In the genomic region with DNA sequence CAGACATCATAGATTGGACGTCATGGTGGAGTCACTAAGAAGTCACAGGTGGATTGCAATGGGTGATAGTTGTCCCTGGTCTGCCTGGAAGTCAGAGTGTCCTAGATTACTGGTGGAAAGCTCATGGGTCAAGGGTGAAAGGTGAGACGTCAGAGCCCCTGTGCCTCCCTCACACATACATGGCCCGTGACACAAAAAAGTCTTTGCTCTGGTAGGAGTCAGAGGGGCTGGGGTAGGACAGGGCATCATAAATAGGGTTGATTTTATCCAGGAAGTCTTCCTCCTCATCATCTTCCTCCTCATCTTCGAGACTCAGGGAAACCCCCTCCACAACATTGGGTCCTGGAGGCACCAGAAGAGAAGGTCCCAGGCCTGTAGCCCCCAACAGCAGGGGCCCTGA, we compare ENCODE assay signal across 27 mouse cellular contexts. TPM values are rescaled to one million over a fixed set of nuclear protein-coding genes. Genes with fewer than 3 reads are reported as not detected.
DNase-seq lines count a peak whose midpoint lies in the region; ATAC-seq and TF ChIP-seq lines count a peak whose summit lies in the region.
"Had no signal": no experiment of that assay in that cellular context is flagged by ENCODE, and none has a peak within 500 bp of the region (broad histone marks: within the 10 kb centered on the region; RNA-seq: fewer than 3 reads in every experiment).

No protein-coding gene starts in this region.

- no peak overlapping the region for H3K9ac ChIP-seq in hindbrain, postnatal 0 days (replicated peaks; ENCODE audit: low read length)
- H3K9ac ChIP-seq in hindbrain, embryonic 16.5 days (ENCODE audit: low read depth, low read length): no peak overlapping the region
- no peak overlapping the region for H3K9ac ChIP-seq in midbrain, embryonic 15.5 days
- H3K9ac ChIP-seq: embryonic facial prominence, embryonic 12.5 days; embryonic facial prominence, embryonic 15.5 days had no signal

- peaks cover 9% of the 10 kb centered on the region; the same call in 1 of the 2 replicates for H3K4me1 ChIP-seq in hindbrain, postnatal 0 days (ENCODE audit: insufficient read depth, low read length)
- peaks cover 16% of the 10 kb centered on the region for H3K4me1 ChIP-seq in hindbrain, embryonic 16.5 days (ENCODE audit: control insufficient read depth, insufficient read depth, low read depth, low read length)
- peaks cover 25% of the 10 kb centered on the region for H3K4me1 ChIP-seq in midbrain, embryonic 10.5 days
- peaks cover 20% of the 10 kb centered on the region for H3K4me1 ChIP-seq in midbrain, embryonic 15.5 days

- H3K27me3 ChIP-seq in hindbrain, postnatal 0 days (ENCODE audit: insufficient read depth, low read length): no peaks in the 10 kb centered on the region
- H3K27me3 ChIP-seq in hindbrain, embryonic 16.5 days (replicated peaks; ENCODE audit: control insufficient read depth, insufficient read depth, low read length): no peaks in the 10 kb centered on the region
- no peaks in the 10 kb centered on the region for H3K27me3 ChIP-seq in midbrain, embryonic 10.5 days (ENCODE audit: low read depth, poor library complexity, severe bottlenecking)
- H3K27me3 ChIP-seq in midbrain, embryonic 15.5 days (replicated peaks): no peaks in the 10 kb centered on the region
- H3K27me3 ChIP-seq: embryonic facial prominence, embryonic 12.5 days; embryonic facial prominence, embryonic 15.5 days had no signal

- TF ChIP-seq CTCF in hindbrain, postnatal 0 days (IDR thresholded peaks at IDR 0.05; ENCODE audit: low read depth): no peak

- 0 out of 2 replicates have a peak, but pooled peaks cover 2% of the 10 kb centered on the region for H3K9me3 ChIP-seq in hindbrain, postnatal 0 days (ENCODE audit: low read length)
- H3K9me3 ChIP-seq in hindbrain, embryonic 16.5 days (ENCODE audit: control insufficient read depth, low read length): peaks cover 2% of the 10 kb centered on the region
- H3K9me3 ChIP-seq in midbrain, embryonic 10.5 days (replicated peaks): peaks cover 17% of the 10 kb centered on the region
- H3K9me3 ChIP-seq in midbrain, embryonic 15.5 days: peaks cover 7% of the 10 kb centered on the region; the same call in 1 of the 2 replicates

- WGBS in hindbrain, postnatal 0 days: 88% methylated on average over 4 of the region's 4 CpGs
- 86% methylated on average over 4 of the region's 4 CpGs for WGBS in hindbrain, embryonic 16.5 days
- 92% methylated on average over 4 of the region's 4 CpGs for WGBS in midbrain, embryonic 10.5 days
- WGBS in midbrain, embryonic 15.5 days: 93% methylated on average over 4 of the region's 4 CpGs

- peak; percentile 65 for DNase-seq in cerebellum, adult 9-11 months
- no peak for DNase-seq in cerebellum, adult 18-20 months
- DNase-seq in hindbrain, postnatal 0 days (ENCODE audit: low spot score): no peak
- no peak for DNase-seq in midbrain, embryonic 10.5 days (ENCODE audit: low spot score)
- DNase-seq: adrenal gland, adult 2 months; adrenal gland, postnatal 14 days; cerebellum, adult 8-10 months; cerebellum, postnatal 25 days; forebrain, postnatal 0 days; gastrocnemius, adult 2 months; gastrocnemius, postnatal 14 days had no signal

- ATAC-seq in hindbrain, postnatal 0 days: no peak
- no peak for ATAC-seq in hindbrain, embryonic 16.5 days
- no peak for ATAC-seq in midbrain, embryonic 15.5 days (replicated peaks)
- ATAC-seq: CD4-positive, CD25-positive, alpha-beta regulatory T cell, adult 4 months; forebrain, embryonic 14.5 days; forebrain, postnatal 0 days; intestine, postnatal 0 days had no signal

- H3K4me3 ChIP-seq in hindbrain, postnatal 0 days (ENCODE audit: low read length): no peak overlapping the region
- no peak overlapping the region for H3K4me3 ChIP-seq in hindbrain, embryonic 16.5 days (ENCODE audit: low read length)
- H3K4me3 ChIP-seq in midbrain, embryonic 10.5 days: 0 out of 2 replicates have a peak overlapping the region, but pooled peaks have one; percentile 100
- no peak overlapping the region for H3K4me3 ChIP-seq in midbrain, embryonic 15.5 days
- H3K4me3 ChIP-seq: embryonic facial prominence, embryonic 15.5 days had no signal

- H3K27ac ChIP-seq in hindbrain, postnatal 0 days: peak overlapping the region; percentile 87; the same call in 1 of the 2 replicates
- H3K27ac ChIP-seq in hindbrain, embryonic 16.5 days (ENCODE audit: low read depth, low read length): no peak overlapping the region
- no peak overlapping the region for H3K27ac ChIP-seq in midbrain, embryonic 10.5 days (replicated peaks)
- no peak overlapping the region for H3K27ac ChIP-seq in midbrain, embryonic 15.5 days

- no peaks in the 10 kb centered on the region for H3K36me3 ChIP-seq in hindbrain, postnatal 0 days (ENCODE audit: insufficient read depth, low read length)
- H3K36me3 ChIP-seq in hindbrain, embryonic 16.5 days (ENCODE audit: control insufficient read depth, insufficient read depth, low read length): peaks cover 8% of the 10 kb centered on the region
- peaks cover 58% of the 10 kb centered on the region for H3K36me3 ChIP-seq in midbrain, embryonic 10.5 days
- H3K36me3 ChIP-seq in midbrain, embryonic 15.5 days (replicated peaks): peaks cover 5% of the 10 kb centered on the region; the same call in 1 of the 2 replicates

- H3K4me2 ChIP-seq in hindbrain, postnatal 0 days (ENCODE audit: low read depth, low read length): no peak overlapping the region
- H3K4me2 ChIP-seq in hindbrain, embryonic 16.5 days (ENCODE audit: low read length): no peak overlapping the region
- no peak overlapping the region for H3K4me2 ChIP-seq in midbrain, embryonic 15.5 days

RNA-seq across cellular contexts. Expression of gene Tomm40, which starts 2.1 kb away (rescaled TPM):
- 147 and 151 TPM in 2 replicates for total RNA-seq in hindbrain, postnatal 0 days (2014; rRNA removed)
- polyA plus RNA-seq in hindbrain, postnatal 0 days (2015; fragmentation: Nextera tagmentation; extraction: Ambion mirVana): 172 and 173 TPM in 2 replicates
- 134 and 135 TPM in 2 replicates for polyA plus RNA-seq in hindbrain, embryonic 16.5 days (2015; fragmentation: Nextera tagmentation; extraction: Ambion mirVana)
- polyA plus RNA-seq in midbrain, embryonic 10.5 days (2016; fragmentation: Nextera tagmentation; extraction: Ambion mirVana): 189 and 210 TPM in 2 replicates
- 139 and 156 TPM in 2 replicates for polyA plus RNA-seq in midbrain, embryonic 15.5 days (2015; fragmentation: Nextera tagmentation; extraction: Ambion mirVana)

RNA-seq across cellular contexts. Expression of gene Apoe, which starts 18.4 kb away (rescaled TPM):
- total RNA-seq in hindbrain, postnatal 0 days (2014; rRNA removed): 2,123 and 2,525 TPM in 2 replicates
- polyA plus RNA-seq in hindbrain, postnatal 0 days (2015; fragmentation: Nextera tagmentation; extraction: Ambion mirVana): 3,307 and 3,685 TPM in 2 replicates
- polyA plus RNA-seq in hindbrain, embryonic 16.5 days (2015; fragmentation: Nextera tagmentation; extraction: Ambion mirVana): 849 and 1,414 TPM in 2 replicates
- 166 and 199 TPM in 2 replicates for polyA plus RNA-seq in midbrain, embryonic 10.5 days (2016; fragmentation: Nextera tagmentation; extraction: Ambion mirVana)
- polyA plus RNA-seq in midbrain, embryonic 15.5 days (2015; fragmentation: Nextera tagmentation; extraction: Ambion mirVana): 385 and 514 TPM in 2 replicates

RNA-seq across cellular contexts. Expression of gene Apoc1, which starts 24.9 kb away (rescaled TPM):
- total RNA-seq in hindbrain, postnatal 0 days (2014; rRNA removed): 1.5 and 2.3 TPM in 2 replicates
- polyA plus RNA-seq in hindbrain, postnatal 0 days (2015; fragmentation: Nextera tagmentation; extraction: Ambion mirVana): 13.9 and 14.2 TPM in 2 replicates
- polyA plus RNA-seq in hindbrain, embryonic 16.5 days (2015; fragmentation: Nextera tagmentation; extraction: Ambion mirVana): 1.4 and 3.1 TPM in 2 replicates
- polyA plus RNA-seq in midbrain, embryonic 10.5 days (2016; fragmentation: Nextera tagmentation; extraction: Ambion mirVana): 1.7 and 1.9 TPM in 2 replicates
- polyA plus RNA-seq in midbrain, embryonic 15.5 days (2015; fragmentation: Nextera tagmentation; extraction: Ambion mirVana): 1.5 and 1.6 TPM in 2 replicates
- total RNA-seq: hematopoietic stem cell, adult 5-6 weeks; MEL had no signal
- polyA plus RNA-seq: C2C12; CD4-positive, CD25-positive, alpha-beta regulatory T cell, adult 4 months had no signal

RNA-seq across cellular contexts. Expression of gene Nectin2, which starts 32.9 kb away (rescaled TPM):
- 68.9 and 76.5 TPM in 2 replicates for total RNA-seq in hindbrain, postnatal 0 days (2014; rRNA removed)
- polyA plus RNA-seq in hindbrain, postnatal 0 days (2015; fragmentation: Nextera tagmentation; extraction: Ambion mirVana): 55.6 and 57.5 TPM in 2 replicates
- 57.7 and 59.7 TPM in 2 replicates for polyA plus RNA-seq in hindbrain, embryonic 16.5 days (2015; fragmentation: Nextera tagmentation; extraction: Ambion mirVana)
- 76.4 and 88.7 TPM in 2 replicates for polyA plus RNA-seq in midbrain, embryonic 10.5 days (2016; fragmentation: Nextera tagmentation; extraction: Ambion mirVana)
- 56.3 and 60.8 TPM in 2 replicates for polyA plus RNA-seq in midbrain, embryonic 15.5 days (2015; fragmentation: Nextera tagmentation; extraction: Ambion mirVana)

RNA-seq across cellular contexts. Expression of gene Apoc4, which starts 36.1 kb away (rescaled TPM):
- total RNA-seq in hindbrain, postnatal 0 days (2014; rRNA removed): not detected in 2 replicates
- polyA plus RNA-seq in hindbrain, postnatal 0 days (2015; fragmentation: Nextera tagmentation; extraction: Ambion mirVana): not detected in 2 replicates
- not detected in 2 replicates for polyA plus RNA-seq in hindbrain, embryonic 16.5 days (2015; fragmentation: Nextera tagmentation; extraction: Ambion mirVana)
- not detected in 2 replicates for polyA plus RNA-seq in midbrain, embryonic 10.5 days (2016; fragmentation: Nextera tagmentation; extraction: Ambion mirVana)
- polyA plus RNA-seq in midbrain, embryonic 15.5 days (2015; fragmentation: Nextera tagmentation; extraction: Ambion mirVana): not detected in 2 replicates
- total RNA-seq: common myeloid progenitor, adult 5-6 weeks; forebrain, postnatal 0 days; gastrocnemius, adult 2 months; gastrocnemius, postnatal 14 days; heart, adult 8-10 months; heart, postnatal 25 days; hematopoietic stem cell, adult 5-6 weeks; MEL had no signal
- polyA plus RNA-seq: C2C12; embryonic facial prominence, embryonic 12.5 days; forebrain, embryonic 11.5 days; forebrain, embryonic 14.5 days; forebrain, postnatal 0 days; frontal cortex, adult 2 months; intestine, embryonic 14.5 days had no signal
